Mouse (Mus musculus) lung, embryonic 15.5 days (tissue): ENCODE measurements around the gene Kansl1l. TPM values are rescaled to one million over a fixed set of nuclear protein-coding genes. Genes with fewer than 3 reads are reported as not detected.

Source experiments
- ATAC-seq: fragments of 200-750 bp; cut with Nextera tagmentation; 2 replicates; pipeline ENCODE4 v1.8.0; 2017; ENCODE audit warnings: moderate number of reproducible peaks, borderline replicate concordance; ENCODE audit not compliant: low FRiP score, low TSS enrichment; ENCODE audit errors: extremely low read depth
- H3K27ac ChIP-seq: fragments of 300-500 bp; sonication (generic); 2 replicates; pipeline ENCODE4 v1.5.1; 2015; ENCODE audit warnings: moderate library complexity, mild to moderate bottlenecking, inconsistent platforms
- H3K27me3 ChIP-seq: fragments of 300-500 bp; sonication (generic); 2 replicates; pipeline ENCODE4 v1.6.1; 2015; ENCODE audit warnings: inconsistent platforms
- H3K36me3 ChIP-seq: fragments of 300-500 bp; sonication (generic); 2 replicates; pipeline ENCODE4 v1.6.1; 2015; ENCODE audit warnings: inconsistent platforms
- H3K4me1 ChIP-seq: fragments of 300-500 bp; sonication (generic); 2 replicates; pipeline ENCODE4 v1.6.1; 2015; ENCODE audit warnings: inconsistent platforms
- H3K4me2 ChIP-seq: fragments of 300-500 bp; sonication (generic); 2 replicates; pipeline ENCODE4 v1.6.1; 2015; ENCODE audit warnings: inconsistent platforms, mild to moderate bottlenecking, moderate library complexity
- H3K4me3 ChIP-seq: fragments of 300-500 bp; sonication (generic); 2 replicates; pipeline ENCODE4 v1.5.1; 2015; ENCODE audit warnings: mild to moderate bottlenecking, inconsistent platforms
- H3K9ac ChIP-seq: fragments of 300-500 bp; sonication (generic); 2 replicates; pipeline ENCODE4 v1.6.1; 2015; ENCODE audit warnings: inconsistent platforms
- H3K9me3 ChIP-seq: fragments of 300-500 bp; sonication (generic); 2 replicates; pipeline ENCODE4 v1.6.1; 2016; ENCODE audit warnings: inconsistent platforms
- WGBS: fragments of 180-500 bp; shearing (Covaris S2); methylation state at CpG from one replicate; pipeline ENCODE4 v1.1.7; 2015; 5-methylcytosine and 5-hydroxymethylcytosine counted together
- polyA plus RNA-seq: library from polyadenylated mRNA; unstranded; fragments of >200 nt; fragmentation: Nextera tagmentation; extraction: Ambion mirVana; gene quantifications from 2 replicates; pipeline ENCODE4 v1.2.1, GENCODE M21; 2015

Gene Kansl1l
- polyA plus RNA-seq = 20.4 and 23.2 TPM in 2 replicates

- peak; percentile 90 for ATAC-seq
- Histone ChIP-seq H3K27ac (peak within 1 kb of the TSS; percentile 98), H3K9me3 (no peaks in the 10 kb centered on the region), H3K4me1 (peaks cover 24% of the 10 kb centered on the region), H3K4me2 (peak within 1 kb of the TSS; percentile 85), H3K27me3 (no peaks in the 10 kb centered on the region), H3K4me3 (peak within 1 kb of the TSS; percentile 89), H3K9ac (peak within 1 kb of the TSS; percentile 96), H3K36me3 (no peaks in the 10 kb centered on the region)
- 2% methylated on average over 23 of the region's 56 CpGs for WGBS
These were observed at the start of gene Kansl1l for GRCm38 (mm10) chr1:66817453-66817839. Gene Kansl1l (minus strand): TSS chr1:66817562.

DNA sequence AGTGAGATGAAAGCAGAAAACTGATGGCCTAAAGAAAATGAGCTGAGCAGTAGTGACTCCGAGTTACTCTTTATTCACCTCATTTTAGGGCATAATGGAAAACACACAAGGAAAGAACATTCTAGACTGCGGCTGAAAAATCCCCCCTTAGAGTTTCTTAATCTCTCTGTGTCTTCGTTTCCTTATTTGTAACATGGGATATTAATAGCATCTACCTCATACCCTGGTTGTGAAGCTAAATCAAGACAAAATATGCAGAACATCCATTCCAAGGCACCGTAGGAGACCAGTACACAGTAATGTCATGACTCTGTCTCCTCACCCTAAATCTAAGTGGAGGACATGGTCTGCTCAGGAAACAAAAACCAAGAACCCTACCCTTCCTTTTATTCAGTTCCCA, 48.3 kb upstream of the Kansl1l start:
- no peak overlapping the region for H3K4me2 ChIP-seq
- no peaks in the 10 kb centered on the region for H3K36me3 ChIP-seq
- 74% methylated on average over 4 of the region's 4 CpGs for WGBS
- peaks cover 15% of the 10 kb centered on the region for H3K4me1 ChIP-seq
- H3K4me3 ChIP-seq = no peak overlapping the region
- no peak overlapping the region for H3K27ac ChIP-seq
- no peaks in the 10 kb centered on the region for H3K27me3 ChIP-seq
- H3K9me3 ChIP-seq = no peaks in the 10 kb centered on the region
- H3K9ac ChIP-seq = no peak overlapping the region
- ATAC-seq = no peak

DNA sequence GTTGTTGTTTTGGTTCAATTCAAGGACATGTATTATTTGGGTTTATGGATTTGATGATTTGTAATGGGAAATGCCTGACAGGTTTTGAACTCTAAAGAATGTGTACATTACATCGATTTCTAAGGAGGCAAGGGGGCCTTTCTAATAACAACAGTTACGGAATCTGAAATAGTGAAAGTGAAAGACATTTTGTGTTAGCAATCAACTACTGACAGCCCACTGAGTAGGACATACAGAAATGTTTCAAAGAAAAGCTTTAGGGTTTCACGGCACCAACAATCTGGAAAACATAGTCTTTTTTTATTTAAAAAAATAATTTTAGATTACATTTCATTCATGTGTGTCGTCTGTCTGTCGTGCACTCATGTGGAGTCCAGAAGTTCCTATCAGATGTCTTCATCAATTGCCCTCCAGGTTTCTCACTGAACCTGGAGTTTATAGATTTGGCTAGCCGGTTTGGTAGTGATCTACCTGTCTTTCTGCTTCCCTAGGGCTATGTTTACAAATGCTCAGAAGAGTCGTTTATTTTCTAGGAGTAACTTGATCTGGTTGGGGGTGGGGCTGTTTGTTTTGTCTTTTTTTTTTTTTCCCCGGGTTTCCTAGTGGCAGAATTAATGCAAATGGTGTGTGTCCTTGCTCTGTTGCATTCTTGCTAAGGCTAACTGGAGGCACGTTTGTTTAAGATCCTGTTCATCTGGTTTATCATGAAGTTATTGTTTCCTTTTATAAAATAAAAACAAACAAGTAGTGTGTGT, 46.6 kb upstream of the Kansl1l start:
- Histone ChIP-seq H3K9ac (no peak overlapping the region), H3K4me1 (peaks cover 15% of the 10 kb centered on the region), H3K36me3 (0 out of 2 replicates have a peak, but pooled peaks cover 5% of the 10 kb centered on the region), H3K27ac (0 out of 2 replicates have a peak overlapping the region, but pooled peaks have one; percentile 10), H3K27me3 (no peaks in the 10 kb centered on the region), H3K4me2 (peak overlapping the region; percentile 58), H3K4me3 (peak overlapping the region; percentile 95), H3K9me3 (no peaks in the 10 kb centered on the region)
- ATAC-seq = no peak
- 6% methylated on average over 9 of the region's 9 CpGs for WGBS

DNA sequence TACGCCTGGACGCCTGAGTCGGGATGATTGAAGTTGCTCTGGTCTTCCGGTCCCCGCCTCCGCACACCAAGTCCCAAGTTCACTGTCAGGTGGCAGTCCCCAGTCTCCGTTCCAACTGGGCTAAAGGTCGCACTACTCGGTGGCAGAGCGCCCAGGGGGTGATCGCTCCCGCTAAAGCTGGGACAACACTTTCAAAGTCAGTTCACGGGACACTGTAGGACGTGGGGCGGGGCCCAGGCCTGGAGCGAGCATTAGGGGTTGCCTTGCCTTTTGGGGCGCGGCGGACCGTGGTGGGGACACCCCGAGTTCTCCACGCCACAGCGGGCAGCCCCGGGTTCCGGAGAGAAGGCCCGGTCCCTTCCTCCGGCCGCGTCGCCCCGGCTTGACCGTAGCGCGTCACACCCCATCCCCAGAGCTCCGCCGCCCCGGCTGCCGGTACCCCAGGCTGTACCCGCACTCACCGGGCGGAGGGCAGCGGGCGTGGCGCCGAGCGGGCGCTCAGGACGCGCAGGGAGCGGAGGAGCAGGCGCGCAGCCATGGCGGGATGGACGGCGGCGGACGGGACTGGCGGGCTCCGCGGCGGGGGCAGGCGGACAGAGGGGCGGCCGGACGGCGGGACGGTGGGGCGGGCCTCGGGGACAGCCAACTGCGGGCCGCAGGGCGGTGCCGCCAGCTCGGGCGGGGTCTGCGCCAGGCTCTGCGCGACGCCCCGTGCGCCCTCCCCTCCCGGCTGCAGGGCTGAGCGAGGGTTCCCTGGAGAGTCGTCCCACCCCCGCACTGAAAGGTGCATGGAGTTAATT, 45.5 kb upstream of the Kansl1l start, which contains the start of gene Acadl:
TSS of gene Acadl (minus strand) at position 566 of the 800 bp plus-strand sequence.
- Histone ChIP-seq H3K27ac (peak within 1 kb of the TSS; percentile 98), H3K27me3 (no peaks in the 10 kb centered on the region), H3K36me3 (peaks cover 13% of the 10 kb centered on the region), H3K4me3 (peak within 1 kb of the TSS; percentile 95), H3K9ac (peak within 1 kb of the TSS; percentile 90), H3K9me3 (no peaks in the 10 kb centered on the region), H3K4me2 (peak within 1 kb of the TSS; percentile 58), H3K4me1 (peaks cover 15% of the 10 kb centered on the region)
- peak; percentile 98 for ATAC-seq
- WGBS = under 1% methylated on average over 62 of the region's 85 CpGs

DNA sequence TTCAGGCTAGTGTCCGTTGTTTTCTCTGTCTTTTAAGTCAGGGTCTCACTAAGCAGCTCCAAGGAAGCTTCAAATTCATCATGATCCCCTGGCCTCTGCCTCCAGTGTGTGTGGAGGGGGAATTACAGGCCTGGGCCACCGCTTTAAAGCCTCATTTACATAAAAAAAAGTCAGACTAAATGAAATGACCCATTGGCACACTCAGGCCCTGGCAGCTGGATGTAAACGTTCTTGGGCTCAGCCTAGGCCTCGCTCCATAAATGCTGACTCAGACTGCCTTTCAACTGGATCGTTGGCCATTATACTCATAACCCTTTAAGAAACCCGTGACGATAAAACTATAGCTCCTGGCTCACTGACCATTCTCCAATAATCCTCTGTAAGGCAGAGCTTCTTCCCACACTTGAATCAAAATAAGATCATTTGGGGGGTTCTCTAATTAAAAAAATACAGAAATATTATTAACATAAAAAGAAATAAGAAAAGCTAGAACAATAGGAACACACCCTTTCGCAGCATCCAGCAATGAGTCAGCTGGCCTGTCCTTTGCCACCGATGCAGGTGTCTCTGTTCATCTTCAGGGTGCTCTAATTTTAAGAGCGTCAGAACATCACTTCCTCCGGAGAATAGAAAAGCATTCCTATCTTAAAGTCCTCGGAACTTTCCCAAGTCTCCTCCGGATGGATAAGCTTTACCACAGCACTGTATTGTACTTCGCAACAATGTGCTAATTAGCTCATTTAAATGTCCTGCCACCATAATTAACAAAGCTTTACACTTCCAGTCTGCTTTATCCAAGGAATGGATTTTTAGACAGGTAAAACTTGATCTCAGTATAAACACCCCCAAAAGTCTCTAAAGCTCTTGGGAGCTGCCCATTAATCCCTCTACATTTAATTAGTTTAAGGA, 44.7 kb upstream of the Kansl1l start:
- no peak for ATAC-seq
- Histone ChIP-seq H3K9me3 (no peaks in the 10 kb centered on the region; the same call in 1 of the 2 replicates), H3K4me2 (peak overlapping the region; percentile 58), H3K4me3 (peak overlapping the region; percentile 95), H3K27me3 (no peaks in the 10 kb centered on the region), H3K27ac (peak overlapping the region; percentile 98), H3K36me3 (peaks cover 22% of the 10 kb centered on the region), H3K4me1 (peaks cover 15% of the 10 kb centered on the region), H3K9ac (peak overlapping the region; percentile 90)
- 24% methylated on average over 14 of the region's 14 CpGs for WGBS

DNA sequence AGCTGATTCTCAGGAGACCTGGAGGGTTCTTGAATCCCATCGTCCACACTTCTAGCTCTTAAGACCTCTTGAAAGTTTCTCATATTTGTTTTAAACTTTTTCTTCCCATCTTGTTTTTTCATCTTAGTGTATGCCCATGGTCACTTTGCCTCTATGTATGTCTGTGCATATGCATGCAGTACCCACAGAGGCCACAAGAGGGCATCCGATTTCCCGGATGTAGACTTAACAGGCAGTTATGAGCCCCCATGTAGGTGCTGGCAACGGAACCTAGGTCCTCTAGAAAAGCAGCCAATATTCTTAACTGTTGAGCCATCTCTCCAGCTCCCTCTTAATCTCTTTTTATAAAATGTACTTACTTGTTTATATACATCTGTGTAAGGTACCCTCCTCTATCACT, 30.1 kb upstream of the Kansl1l start:
- Histone ChIP-seq H3K9ac (no peak overlapping the region), H3K27me3 (no peaks in the 10 kb centered on the region), H3K4me1 (peaks cover 5% of the 10 kb centered on the region; the same call in 1 of the 2 replicates), H3K9me3 (peaks cover 6% of the 10 kb centered on the region; the same call in 1 of the 2 replicates), H3K27ac (no peak overlapping the region), H3K4me3 (no peak overlapping the region), H3K36me3 (peaks cover 74% of the 10 kb centered on the region), H3K4me2 (no peak overlapping the region)
- ATAC-seq = no peak
- 84% methylated on average over 4 of the region's 4 CpGs for WGBS

- Histone ChIP-seq H3K27ac (no peak overlapping the region), H3K4me2 (no peak overlapping the region), H3K36me3 (peaks cover 69% of the 10 kb centered on the region), H3K4me1 (peaks cover 5% of the 10 kb centered on the region; the same call in 1 of the 2 replicates), H3K4me3 (no peak overlapping the region), H3K9me3 (peaks cover 6% of the 10 kb centered on the region; the same call in 1 of the 2 replicates), H3K9ac (no peak overlapping the region), H3K27me3 (no peaks in the 10 kb centered on the region)
- WGBS = 53% methylated on average over 5 of the region's 5 CpGs
- ATAC-seq = no peak
These were observed 28.4 kb upstream of the Kansl1l start for GRCm38 (mm10) chr1:66845690-66846318.

GRCm38 (mm10) chr1:66841938-66842337, 24.6 kb upstream of the Kansl1l start:
- no peak overlapping the region for H3K4me3 ChIP-seq
- no peaks in the 10 kb centered on the region for H3K9me3 ChIP-seq
- no peaks in the 10 kb centered on the region for H3K27me3 ChIP-seq
- H3K27ac ChIP-seq = no peak overlapping the region
- peaks cover 40% of the 10 kb centered on the region for H3K36me3 ChIP-seq
- ATAC-seq = no peak
- no peak overlapping the region for H3K4me2 ChIP-seq
- no peak overlapping the region for H3K9ac ChIP-seq
- H3K4me1 ChIP-seq = peaks cover 28% of the 10 kb centered on the region
- WGBS = 83% methylated on average over 10 of the region's 10 CpGs

DNA sequence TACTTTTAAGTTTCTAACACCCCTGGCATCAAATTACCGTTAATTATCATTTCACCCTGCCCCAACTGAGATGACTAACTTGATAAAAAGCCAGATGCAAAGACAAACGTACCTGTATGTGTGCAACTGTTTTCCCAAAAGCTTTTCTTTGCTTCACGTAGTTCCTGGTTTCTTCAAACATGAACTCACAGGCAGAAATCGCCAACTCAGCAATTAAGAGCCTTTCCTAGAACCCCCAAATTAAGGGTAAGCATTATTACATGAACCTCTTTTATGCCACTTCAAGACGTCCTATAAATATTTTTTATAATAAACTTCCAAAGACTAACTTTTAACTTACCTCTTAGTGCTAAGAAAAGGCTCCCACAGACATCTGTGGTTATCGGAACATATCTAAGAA, 24.1 kb upstream of the Kansl1l start:
- no peaks in the 10 kb centered on the region for H3K27me3 ChIP-seq
- H3K27ac ChIP-seq = no peak overlapping the region
- peaks cover 27% of the 10 kb centered on the region for H3K4me1 ChIP-seq
- no peak overlapping the region for H3K4me3 ChIP-seq
- H3K36me3 ChIP-seq = peaks cover 38% of the 10 kb centered on the region
- H3K4me2 ChIP-seq = no peak overlapping the region
- WGBS = 85% methylated on average over 6 of the region's 6 CpGs
- no peak for ATAC-seq
- H3K9me3 ChIP-seq = no peaks in the 10 kb centered on the region
- no peak overlapping the region for H3K9ac ChIP-seq

- H3K4me3 ChIP-seq = no peak overlapping the region
- no peak overlapping the region for H3K4me2 ChIP-seq
- no peaks in the 10 kb centered on the region for H3K9me3 ChIP-seq
- WGBS = 17% methylated on average over 7 of the region's 7 CpGs
- no peaks in the 10 kb centered on the region for H3K27me3 ChIP-seq
- peak; percentile 73; the same call in 1 of the 2 replicates for ATAC-seq
- peaks cover 33% of the 10 kb centered on the region for H3K36me3 ChIP-seq
- no peak overlapping the region for H3K9ac ChIP-seq
- peak overlapping the region; percentile 68 for H3K27ac ChIP-seq
- peaks cover 23% of the 10 kb centered on the region for H3K4me1 ChIP-seq
These were observed 22.5 kb upstream of the Kansl1l start for GRCm38 (mm10) chr1:66839755-66840438.
